Mouse (Mus musculus) retina, postnatal 1 day (tissue): ENCODE data around the gene Mycl.
"Not testable (repeated sequence)": the region's sequence is repeated elsewhere in the genome, so short reads cannot be mapped to it uniquely, and the experiment has no call there.

Source experiments
- DNase-seq: peaks from one replicate; pipeline ENCODE4 v3.0.0-alpha.2; 2012

Gene Mycl

GRCm38 (mm10) chr4:122981930-122982329 is 13.5 kb upstream of the Mycl start:
- no peak for DNase-seq

DNA sequence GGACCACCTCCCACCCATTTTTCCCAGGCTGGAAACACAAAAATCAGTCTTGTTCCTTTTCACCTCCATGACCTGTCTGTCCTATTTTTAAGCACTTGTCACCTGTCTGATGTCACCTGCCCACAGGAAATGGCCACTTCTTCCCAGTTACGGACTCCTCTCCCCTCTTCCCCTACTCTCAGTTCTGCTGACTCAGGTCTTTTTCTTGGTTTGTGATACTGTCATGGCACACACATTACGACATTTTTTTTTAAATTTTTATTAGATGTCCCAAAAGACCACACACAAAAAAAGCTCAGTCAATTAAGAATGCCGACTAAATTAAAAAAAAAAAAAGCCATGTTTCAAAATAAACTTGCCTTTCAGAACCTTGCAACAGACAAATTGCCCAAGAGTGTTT is 12.9 kb upstream of the Mycl start:
- no peak for DNase-seq

GRCm38 (mm10) chr4:122983486-122984261 is 11.8 kb upstream of the Mycl start:
- DNase-seq, result no peak

- peak; percentile 87 for DNase-seq
Measured at GRCm38 (mm10) chr4:122985110-122985509, 10.3 kb upstream of the Mycl start.

DNA sequence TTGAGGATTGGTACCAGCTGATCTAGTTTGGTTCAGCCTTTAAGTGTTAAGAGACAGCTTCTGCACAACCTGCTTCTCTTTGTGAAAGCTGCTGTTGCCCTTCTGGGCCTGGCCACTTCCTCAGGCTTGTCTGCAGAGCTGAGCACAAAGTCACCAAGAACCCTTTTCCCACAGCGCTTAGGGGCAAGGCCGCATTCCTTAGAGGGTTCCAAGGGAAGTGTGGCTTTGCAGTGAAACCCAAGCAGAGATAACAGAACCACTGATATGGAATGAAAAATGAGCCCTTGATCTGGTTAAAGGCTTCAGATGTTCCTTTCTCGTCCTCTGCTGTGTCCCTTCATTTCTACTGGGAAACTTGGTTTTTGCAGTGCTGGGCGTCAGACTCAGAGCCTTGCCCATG is 8.0 kb upstream of the Mycl start:
- DNase-seq, result no peak

DNA sequence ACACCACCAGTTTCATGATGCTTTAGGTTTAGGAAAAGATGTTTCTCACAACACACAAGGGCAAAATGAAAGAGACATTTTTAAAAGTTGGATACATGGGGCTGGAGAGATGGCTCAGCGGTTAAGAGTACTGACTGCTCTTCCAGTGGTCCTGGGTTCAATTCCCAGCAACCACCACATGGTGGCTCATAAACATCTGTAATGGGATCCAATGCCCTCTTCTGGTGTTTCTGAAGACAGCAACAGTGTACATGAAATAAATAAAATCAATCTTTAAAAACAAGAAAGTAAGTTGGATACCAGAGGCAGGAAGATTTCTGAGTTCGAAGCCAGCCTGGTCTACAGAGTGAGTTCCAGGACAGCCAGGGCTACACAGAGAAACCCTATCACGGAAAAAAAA is 7.4 kb upstream of the Mycl start:
- not testable (repeated sequence) for DNase-seq

- DNase-seq, result no peak
Measured at GRCm38 (mm10) chr4:122991177-122991576, 4.3 kb upstream of the Mycl start.

GRCm38 (mm10) chr4:122992276-122992675 is 3.2 kb upstream of the Mycl start:
- DNase-seq, result no peak

GRCm38 (mm10) chr4:122996221-122996617 is 767 bp downstream of the Mycl start:
- no peak for DNase-seq

- peak; percentile 89 for DNase-seq
Measured at GRCm38 (mm10) chr4:122996618-122997381, 1.3 kb downstream of the Mycl start.

GRCm38 (mm10) chr4:122998537-122999262 is 3.2 kb downstream of the Mycl start:
- DNase-seq, result peak; percentile 98

DNA sequence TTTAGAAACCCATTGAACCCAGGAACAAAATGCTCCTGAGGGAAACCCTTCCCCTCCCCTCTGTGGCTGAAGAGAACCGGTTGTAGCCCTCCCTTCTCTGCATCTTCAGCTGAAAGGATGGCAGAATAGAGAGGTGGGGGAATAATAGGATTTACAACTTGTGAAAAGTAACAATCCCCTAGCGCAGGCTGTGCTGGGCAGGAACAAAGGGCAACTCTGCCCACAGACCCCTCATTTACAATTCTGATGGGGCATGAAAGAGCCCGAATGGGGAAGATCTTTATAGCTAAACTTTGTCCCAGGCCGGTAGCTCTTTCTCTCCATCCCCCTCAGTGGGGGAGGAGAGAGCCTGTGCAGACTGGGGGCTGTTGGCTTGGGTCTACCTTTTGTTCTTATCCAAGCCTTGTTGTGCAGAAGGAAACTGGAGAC is 3.8 kb downstream of the Mycl start:
- DNase-seq, result no peak

GRCm38 (mm10) chr4:123000130-123000529 is 4.7 kb downstream of the Mycl start:
- no peak for DNase-seq

GRCm38 (mm10) chr4:123000617-123001342 is 5.3 kb downstream of the Mycl start:
- DNase-seq, result peak; percentile 72

- peak; percentile 59 for DNase-seq
Measured at GRCm38 (mm10) chr4:123005054-123005966, 9.9 kb downstream of the Mycl start.

DNA sequence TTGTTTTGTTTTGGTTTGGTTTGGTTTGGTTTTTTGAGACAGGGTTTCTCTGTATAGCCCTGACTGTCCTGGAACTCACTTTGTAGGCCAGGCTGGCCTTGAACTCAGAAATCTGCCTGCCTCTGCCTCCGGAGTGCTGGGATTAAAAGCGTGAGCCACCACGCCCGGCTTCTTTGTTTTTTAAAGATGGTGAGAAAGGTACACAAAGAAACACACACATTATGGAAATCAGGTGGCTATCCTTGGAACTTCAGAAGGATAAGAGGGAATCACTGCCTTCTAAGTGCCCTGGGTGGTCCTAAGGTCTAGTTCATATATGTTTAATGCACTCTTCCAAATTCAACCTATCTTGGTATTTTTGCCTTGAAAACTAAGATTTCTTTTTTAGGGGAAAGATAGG is 17.0 kb downstream of the Mycl start:
- not testable (repeated sequence) for DNase-seq

DNA sequence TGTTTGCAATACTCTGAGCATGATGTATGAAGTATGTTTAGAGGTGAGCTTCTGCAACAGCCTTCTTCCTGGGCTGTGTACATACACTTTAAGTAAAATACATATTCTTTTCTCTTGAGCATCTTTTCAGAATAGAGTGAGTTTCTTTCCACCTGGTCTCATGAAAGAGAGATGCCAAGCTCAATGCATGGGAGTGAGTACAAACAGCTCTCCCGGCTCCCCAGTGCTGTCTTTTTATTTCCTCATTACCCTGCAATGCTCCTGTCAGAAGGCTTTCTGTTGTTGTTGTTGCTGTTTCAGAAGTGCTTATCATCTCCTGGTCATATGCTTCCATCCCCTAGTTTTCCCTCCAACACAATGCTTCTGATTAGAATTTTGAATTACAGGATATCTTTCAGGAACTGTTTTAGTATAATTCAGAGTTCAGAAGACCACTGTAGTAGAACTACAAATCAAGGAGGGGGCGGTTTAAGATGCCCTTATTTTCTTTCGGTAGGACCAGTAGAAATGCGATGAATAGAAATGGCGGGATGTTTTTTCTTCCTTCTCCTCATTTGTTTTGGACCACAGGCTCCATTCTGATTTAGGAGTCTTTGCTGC is 18.0 kb downstream of the Mycl start:
- no peak for DNase-seq

DNA sequence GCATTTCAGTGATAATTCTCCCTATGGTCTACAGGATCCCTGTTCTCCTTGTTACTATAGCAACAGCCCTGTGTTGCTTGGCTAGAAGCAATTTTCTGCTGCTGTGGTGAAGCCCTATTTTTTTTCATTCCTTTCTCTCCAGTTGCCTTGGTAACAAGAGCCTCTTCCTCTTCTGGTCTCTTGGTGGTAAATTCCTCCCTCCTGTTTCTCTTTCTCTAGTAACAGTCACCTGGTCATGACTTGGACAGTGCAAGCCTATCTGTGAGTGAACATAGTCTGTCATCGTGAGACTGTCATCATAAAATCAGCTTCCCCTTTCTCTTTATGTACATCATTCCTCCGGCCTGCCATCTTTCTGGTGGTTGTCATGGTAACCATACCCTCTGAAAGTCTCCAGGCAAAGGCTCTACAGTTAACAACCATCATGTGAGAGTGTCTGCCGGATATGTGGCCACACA is 18.5 kb downstream of the Mycl start:
- peak; percentile 85 for DNase-seq

GRCm38 (mm10) chr4:123014501-123015282 is 19.2 kb downstream of the Mycl start:
- DNase-seq, result no peak

- peak; percentile 97 for DNase-seq
Measured at GRCm38 (mm10) chr4:123016451-123016957, 21.1 kb downstream of the Mycl start, which contains the start of gene Trit1. Trit1 (plus strand) TSS chr4:123016597.
